Mouse (Mus musculus): Measurements from ENCODE around the gene Zfp426. TPM values are rescaled to one million over a fixed set of nuclear protein-coding genes. Genes with fewer than 3 reads are reported as not detected.

Gene Zfp426
- 9.9 and 12.6 TPM in 2 replicates for polyA plus RNA-seq (2015; fragmentation: Nextera tagmentation; extraction: Ambion mirVana)

DNA sequence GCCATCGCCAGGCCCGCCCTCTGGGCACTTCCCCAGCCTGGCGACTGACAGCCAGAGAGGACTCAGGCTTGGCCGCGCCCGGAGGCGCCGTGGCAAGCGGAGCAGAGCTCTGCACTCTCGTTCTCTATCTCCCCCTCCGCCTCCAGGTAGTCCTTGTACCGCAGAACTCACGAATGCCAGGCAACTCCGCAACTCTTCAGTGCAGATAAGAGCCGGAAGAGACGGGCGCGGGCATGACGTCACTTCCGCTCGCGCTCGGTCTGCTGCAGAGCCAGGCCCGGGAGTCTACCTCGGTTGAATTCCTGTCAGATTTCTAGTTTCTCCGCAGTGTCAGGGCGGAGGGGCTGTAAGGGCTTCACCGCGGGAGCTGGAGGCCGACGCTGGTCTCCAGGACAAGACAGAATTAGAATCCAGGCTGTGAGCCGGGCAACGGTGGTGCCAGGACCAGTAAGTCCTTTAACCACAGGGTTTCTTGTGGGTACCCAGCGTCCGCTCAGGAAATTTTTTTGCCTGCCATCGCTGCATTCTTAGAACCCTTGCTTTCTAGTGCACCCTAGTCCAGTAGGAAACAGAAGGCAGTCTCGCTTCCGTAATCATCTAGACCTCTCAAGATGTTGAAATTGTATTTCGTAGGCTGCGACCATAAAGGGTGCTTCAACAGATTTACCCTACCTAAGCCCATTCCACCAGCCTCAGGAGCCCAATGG is at the start of gene Zfp426:
Gene Zfp426, minus strand, starts transcription at position 220 of the 707 bp plus-strand sequence.
- Histone ChIP-seq H3K9me3 (replicated peaks) (no peaks in the 10 kb centered on the region), H3K4me2 (peak within 1 kb of the TSS; percentile 76), H3K4me3 (peak within 1 kb of the TSS; percentile 71), H3K4me1 (replicated peaks) (peaks cover 17% of the 10 kb centered on the region), H3K9ac (peak within 1 kb of the TSS; percentile 78), H3K27me3 (no peaks in the 10 kb centered on the region), H3K27ac (peak within 1 kb of the TSS; percentile 95), H3K36me3 (peaks cover 16% of the 10 kb centered on the region)
- under 1% methylated on average over 40 of the region's 40 CpGs for WGBS
- ATAC-seq (replicated peaks; ENCODE audit: insufficient number of reproducible peaks, insufficient read depth, low FRiP score, low read depth), result peak; percentile 92

DNA sequence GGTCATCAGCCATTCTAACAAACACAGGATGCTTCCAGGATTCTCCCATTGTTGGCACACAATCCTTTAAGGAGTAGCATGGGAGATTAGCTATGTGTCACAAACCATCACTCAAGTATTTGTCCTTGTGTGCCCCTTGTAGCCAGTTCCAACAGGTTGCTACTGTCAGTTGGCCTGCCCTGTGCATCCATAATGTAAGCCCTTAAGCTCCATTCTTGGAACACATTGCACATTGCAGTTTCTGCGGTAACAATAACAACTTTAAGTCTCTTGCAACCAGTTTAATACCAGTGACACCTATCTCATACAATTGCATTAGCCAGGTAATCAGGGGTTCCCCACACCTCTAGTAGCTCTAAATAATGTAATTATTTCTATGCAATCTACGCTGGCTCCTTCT is 44.1 kb upstream of the Zfp426 start:
- 78% methylated on average over 2 of the region's 2 CpGs for WGBS

DNA sequence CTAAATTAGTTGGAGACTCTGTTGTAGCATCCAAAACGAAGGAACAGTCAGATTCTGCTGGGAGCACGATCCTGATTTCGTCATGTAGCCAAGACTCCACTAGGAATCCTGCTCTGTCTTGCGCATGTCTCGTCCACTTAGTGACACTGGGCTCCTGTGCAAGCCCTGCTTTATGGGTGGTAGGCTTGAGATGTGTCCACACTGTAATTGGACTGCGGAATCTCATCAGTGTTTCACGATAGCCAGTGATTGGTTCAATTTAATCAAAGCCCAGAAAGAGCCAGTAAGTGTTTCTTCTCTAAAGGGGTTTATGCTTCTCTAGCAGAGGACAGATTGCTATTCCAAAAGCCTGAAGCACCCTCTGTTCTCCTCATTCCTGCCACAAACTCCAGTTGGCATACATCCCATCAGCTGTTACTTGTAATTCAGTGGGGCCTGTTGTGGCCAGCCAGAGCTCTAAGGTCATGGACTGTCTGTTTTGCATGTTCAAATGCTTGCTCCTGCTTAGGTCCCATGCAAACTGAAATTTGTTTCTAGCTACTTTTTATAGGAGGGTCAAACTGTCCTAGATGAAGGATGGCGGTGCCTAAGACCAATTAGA is 41.9 kb upstream of the Zfp426 start:
- H3K36me3 ChIP-seq, result no peaks in the 10 kb centered on the region
- no peak overlapping the region for H3K27ac ChIP-seq
- H3K4me1 ChIP-seq (replicated peaks), result no peaks in the 10 kb centered on the region
- no peak overlapping the region for H3K4me2 ChIP-seq
- no peaks in the 10 kb centered on the region for H3K9me3 ChIP-seq (replicated peaks)
- peaks cover 18% of the 10 kb centered on the region; the same call in 1 of the 2 replicates for H3K27me3 ChIP-seq
- no peak for ATAC-seq (replicated peaks; ENCODE audit: insufficient number of reproducible peaks, insufficient read depth, low FRiP score, low read depth)
- H3K9ac ChIP-seq, result no peak overlapping the region
- H3K4me3 ChIP-seq, result no peak overlapping the region
- 76% methylated on average over 8 of the region's 8 CpGs for WGBS

More for the DNA sequence above, 44.1 kb upstream of the Zfp426 start:
- no peak overlapping the region for H3K4me3 ChIP-seq
- no peak overlapping the region for H3K27ac ChIP-seq
- H3K36me3 ChIP-seq, result no peaks in the 10 kb centered on the region
- no peak overlapping the region for H3K4me2 ChIP-seq
- ATAC-seq (replicated peaks; ENCODE audit: insufficient number of reproducible peaks, insufficient read depth, low FRiP score, low read depth), result no peak
- no peak overlapping the region for H3K9ac ChIP-seq
- H3K27me3 ChIP-seq, result peaks cover 9% of the 10 kb centered on the region; the same call in 1 of the 2 replicates
- no peaks in the 10 kb centered on the region for H3K9me3 ChIP-seq (replicated peaks)
- no peaks in the 10 kb centered on the region for H3K4me1 ChIP-seq (replicated peaks)

DNA sequence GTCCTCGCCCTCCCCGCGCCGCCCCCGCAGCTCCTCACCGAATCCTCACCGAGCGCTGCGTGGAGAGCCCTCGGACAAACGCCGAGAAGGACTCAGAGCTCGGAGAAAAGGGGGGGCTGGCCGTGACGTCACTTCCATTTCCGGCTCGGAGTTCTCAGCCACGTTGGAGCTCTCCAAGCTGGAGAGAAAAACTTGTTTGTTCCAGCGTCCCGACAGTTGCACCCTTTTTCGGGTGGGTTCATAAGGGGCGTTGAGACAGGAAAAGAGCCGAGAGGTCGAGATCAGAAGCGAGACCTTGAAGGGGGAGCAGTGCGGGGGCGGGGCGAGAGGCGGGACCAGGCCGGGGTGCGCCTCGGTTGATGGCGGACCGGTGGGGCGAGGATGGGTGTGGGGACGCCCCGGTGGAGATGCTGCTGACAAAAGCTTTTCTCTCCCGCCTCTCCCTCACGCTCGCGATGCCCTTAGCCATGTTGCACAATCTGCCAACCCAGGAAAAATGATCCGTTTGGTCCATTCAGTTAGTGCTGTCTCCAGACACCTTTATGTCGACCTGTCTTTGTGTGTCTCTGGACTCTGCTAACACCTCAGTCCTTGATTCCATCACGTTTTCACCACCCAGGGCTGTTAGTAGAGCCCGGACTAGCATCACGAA is 28.9 kb upstream of the Zfp426 start, which contains the start of gene Zfp266:
Gene Zfp266, minus strand, starts transcription at position 112 of the 652 bp plus-strand sequence.
- H3K27ac ChIP-seq, result peak within 1 kb of the TSS; percentile 95
- peak within 1 kb of the TSS; percentile 88 for H3K4me3 ChIP-seq
- peak within 1 kb of the TSS; percentile 66 for H3K4me2 ChIP-seq
- ATAC-seq (replicated peaks; ENCODE audit: insufficient number of reproducible peaks, insufficient read depth, low FRiP score, low read depth), result peak; percentile 83
- WGBS, result under 1% methylated on average over 46 of the region's 46 CpGs
- peaks cover 22% of the 10 kb centered on the region for H3K4me1 ChIP-seq (replicated peaks)
- H3K36me3 ChIP-seq, result no peaks in the 10 kb centered on the region
- H3K27me3 ChIP-seq, result no peaks in the 10 kb centered on the region
- peak within 1 kb of the TSS; percentile 93 for H3K9ac ChIP-seq
- H3K9me3 ChIP-seq (replicated peaks), result no peaks in the 10 kb centered on the region

DNA sequence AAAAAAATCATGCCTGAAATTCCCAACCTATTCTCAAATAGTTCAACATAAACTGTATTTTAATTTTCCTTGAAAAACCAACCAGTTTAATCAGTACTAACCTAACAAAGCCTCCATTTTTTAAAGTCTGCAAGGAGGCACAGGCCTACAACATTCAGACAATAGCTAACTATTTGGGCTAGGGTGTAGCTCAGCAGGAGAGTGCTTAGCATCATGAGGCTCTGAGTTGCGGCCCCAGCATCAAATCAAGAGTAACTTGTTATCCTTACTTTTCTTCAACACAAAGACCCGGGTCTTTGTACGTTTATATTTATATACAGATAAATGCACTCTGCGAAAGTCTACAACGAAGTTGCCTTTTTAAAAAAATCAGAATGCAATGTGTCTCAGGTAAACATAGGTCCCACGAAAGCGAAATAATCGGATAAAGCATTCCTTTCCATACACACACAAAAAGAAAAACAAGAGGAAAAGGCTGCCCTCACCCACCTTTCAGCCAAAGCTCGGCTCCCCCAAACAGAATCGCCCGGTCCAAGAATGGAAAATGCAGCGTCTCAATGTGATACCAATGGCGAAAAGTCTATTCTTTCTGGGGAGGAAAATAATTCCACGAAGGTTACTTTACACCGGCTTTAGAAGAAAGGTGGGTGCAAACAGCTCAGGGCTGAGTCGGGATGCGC is 28.1 kb upstream of the Zfp426 start:
- no peak for ATAC-seq (replicated peaks; ENCODE audit: insufficient number of reproducible peaks, insufficient read depth, low FRiP score, low read depth)
- H3K27me3 ChIP-seq, result no peaks in the 10 kb centered on the region
- H3K4me1 ChIP-seq (replicated peaks), result peaks cover 22% of the 10 kb centered on the region
- no peaks in the 10 kb centered on the region for H3K9me3 ChIP-seq (replicated peaks)
- H3K36me3 ChIP-seq, result peaks cover 3% of the 10 kb centered on the region; the same call in 1 of the 2 replicates
- peak overlapping the region; percentile 88 for H3K4me3 ChIP-seq
- peak overlapping the region; percentile 66 for H3K4me2 ChIP-seq
- H3K27ac ChIP-seq, result peak overlapping the region; percentile 95
- peak overlapping the region; percentile 93 for H3K9ac ChIP-seq
- under 1% methylated on average over 17 of the region's 17 CpGs for WGBS

DNA sequence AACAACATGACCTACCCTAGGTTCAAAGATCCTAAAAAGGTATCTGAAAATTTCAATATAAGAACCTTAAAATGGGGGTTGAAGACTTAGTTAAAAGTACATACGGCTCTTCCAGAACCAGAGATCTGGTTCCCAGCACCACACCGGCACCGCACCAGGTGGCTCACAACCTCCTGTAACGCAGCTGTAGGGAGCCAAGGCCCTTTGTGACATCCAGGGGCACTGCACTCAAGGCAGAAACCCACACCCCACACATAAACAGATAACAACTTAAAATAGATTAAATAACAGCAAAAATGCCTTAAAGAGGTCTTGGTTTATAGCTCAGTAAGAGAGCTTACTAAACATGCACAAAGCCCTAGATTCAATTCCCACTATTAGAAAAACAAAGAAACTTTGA is 27.4 kb upstream of the Zfp426 start:
- peak overlapping the region; percentile 48 for H3K4me3 ChIP-seq
- peaks cover 26% of the 10 kb centered on the region for H3K4me1 ChIP-seq (replicated peaks)
- ATAC-seq (replicated peaks; ENCODE audit: insufficient number of reproducible peaks, insufficient read depth, low FRiP score, low read depth), result no peak
- H3K27me3 ChIP-seq, result no peaks in the 10 kb centered on the region
- peak overlapping the region; percentile 65 for H3K4me2 ChIP-seq
- peak overlapping the region; percentile 33; the same call in 1 of the 2 replicates for H3K9ac ChIP-seq
- 29% methylated on average over 4 of the region's 4 CpGs for WGBS
- H3K36me3 ChIP-seq, result peaks cover 10% of the 10 kb centered on the region; the same call in 1 of the 2 replicates
- H3K27ac ChIP-seq, result no peak overlapping the region
- no peaks in the 10 kb centered on the region for H3K9me3 ChIP-seq (replicated peaks)

DNA sequence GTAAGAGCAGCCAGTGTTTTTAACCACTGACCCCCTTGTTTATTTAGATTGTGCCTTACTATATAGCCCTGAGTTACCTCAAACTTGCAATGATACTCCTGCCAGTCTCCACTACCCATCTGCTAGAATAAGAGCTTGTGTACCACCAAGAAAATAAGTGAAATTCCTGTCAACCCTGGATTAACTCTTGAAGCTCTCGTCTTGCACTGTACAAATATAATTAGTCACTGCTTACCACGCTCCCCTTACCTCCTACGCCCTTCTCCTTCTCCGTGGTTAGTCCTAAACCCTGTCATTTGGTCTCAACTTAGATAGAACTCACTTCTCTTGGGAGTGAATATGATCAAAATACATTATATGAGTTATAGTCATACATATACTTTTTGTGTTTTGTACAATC is 26.2 kb upstream of the Zfp426 start:
- 82% methylated on average over 4 of the region's 4 CpGs for WGBS
- Histone ChIP-seq H3K9ac (no peak overlapping the region), H3K36me3 (peaks cover 13% of the 10 kb centered on the region; the same call in 1 of the 2 replicates), H3K27me3 (no peaks in the 10 kb centered on the region), H3K4me1 (replicated peaks) (peaks cover 32% of the 10 kb centered on the region), H3K4me3 (no peak overlapping the region), H3K4me2 (no peak overlapping the region), H3K9me3 (replicated peaks) (no peaks in the 10 kb centered on the region), H3K27ac (no peak overlapping the region)
- no peak for ATAC-seq (replicated peaks; ENCODE audit: insufficient number of reproducible peaks, insufficient read depth, low FRiP score, low read depth)

DNA sequence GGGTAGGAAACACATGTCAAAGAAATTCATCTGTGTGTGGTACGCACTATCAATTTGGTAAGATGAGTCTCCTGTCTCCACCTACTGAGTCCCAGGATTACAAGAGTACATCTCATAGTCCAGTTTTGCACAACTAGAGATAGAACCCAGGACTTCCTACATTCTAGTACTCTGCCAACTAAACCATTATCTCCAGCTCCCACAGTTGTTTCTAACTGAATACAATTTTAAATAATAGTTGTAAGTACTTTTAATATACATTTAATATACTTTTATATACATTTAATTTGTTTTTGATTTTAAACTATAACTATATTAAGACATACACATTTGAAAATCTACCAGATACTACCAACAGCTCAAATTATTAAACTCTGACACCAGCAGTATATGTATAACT is 25.2 kb upstream of the Zfp426 start:
- H3K9me3 ChIP-seq (replicated peaks), result no peaks in the 10 kb centered on the region
- H3K4me2 ChIP-seq, result no peak overlapping the region
- H3K9ac ChIP-seq, result no peak overlapping the region
- H3K27ac ChIP-seq, result no peak overlapping the region
- peaks cover 13% of the 10 kb centered on the region; the same call in 1 of the 2 replicates for H3K36me3 ChIP-seq
- 91% methylated on average over 1 of the region's 1 CpGs for WGBS
- no peak overlapping the region for H3K4me3 ChIP-seq
- no peak for ATAC-seq (replicated peaks; ENCODE audit: insufficient number of reproducible peaks, insufficient read depth, low FRiP score, low read depth)
- peaks cover 32% of the 10 kb centered on the region for H3K4me1 ChIP-seq (replicated peaks)
- H3K27me3 ChIP-seq, result no peaks in the 10 kb centered on the region

DNA sequence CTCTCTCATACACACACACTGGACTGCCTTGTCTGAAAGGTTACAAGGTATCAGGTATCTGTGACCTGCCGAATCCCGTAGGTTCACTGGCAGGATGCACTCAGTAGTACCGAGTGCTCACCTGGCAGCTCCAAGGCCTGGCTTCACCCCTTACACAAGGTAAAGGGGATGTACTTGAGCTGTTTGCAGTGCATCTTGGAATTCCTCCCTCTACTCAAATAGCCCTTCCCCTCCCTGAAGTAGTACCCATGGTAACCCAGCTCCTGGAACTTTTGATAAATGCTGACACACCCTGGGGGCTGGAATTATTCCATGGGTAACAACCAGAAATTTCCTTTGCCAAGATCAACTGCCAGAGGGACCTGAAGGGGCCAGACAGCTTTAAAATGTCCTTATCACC is 21.5 kb upstream of the Zfp426 start:
- 85% methylated on average over 3 of the region's 3 CpGs for WGBS
- 0 out of 2 replicates have a peak, but pooled peaks have one; percentile 39 for ATAC-seq (replicated peaks; ENCODE audit: insufficient number of reproducible peaks, insufficient read depth, low FRiP score, low read depth)
- Histone ChIP-seq H3K4me3 (no peak overlapping the region), H3K36me3 (peaks cover 13% of the 10 kb centered on the region; the same call in 1 of the 2 replicates), H3K4me1 (replicated peaks) (peaks cover 18% of the 10 kb centered on the region), H3K4me2 (no peak overlapping the region), H3K27ac (no peak overlapping the region), H3K9ac (no peak overlapping the region), H3K9me3 (replicated peaks) (no peaks in the 10 kb centered on the region), H3K27me3 (no peaks in the 10 kb centered on the region)

DNA sequence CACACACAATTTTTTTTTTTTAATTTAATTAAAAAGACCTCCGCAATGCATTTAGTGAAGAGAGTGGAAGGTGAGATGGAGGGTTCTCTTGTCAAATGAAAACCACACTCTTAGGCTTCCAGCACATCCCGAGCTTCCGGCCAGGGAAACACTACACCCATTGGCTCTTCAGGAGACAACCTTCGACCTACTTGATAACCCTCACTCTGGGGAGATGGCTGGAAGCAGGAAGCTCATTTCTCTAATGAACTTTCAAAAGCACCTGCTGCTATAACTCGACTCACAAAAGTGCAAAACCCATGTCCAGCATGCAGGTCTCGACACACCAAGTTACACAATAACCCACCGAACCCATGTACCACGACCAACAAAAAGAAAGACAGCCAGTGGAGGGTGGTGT is 20.2 kb upstream of the Zfp426 start:
- Histone ChIP-seq H3K4me3 (no peak overlapping the region), H3K4me2 (no peak overlapping the region), H3K9ac (no peak overlapping the region), H3K27me3 (no peaks in the 10 kb centered on the region), H3K36me3 (peaks cover 13% of the 10 kb centered on the region; the same call in 1 of the 2 replicates), H3K4me1 (replicated peaks) (peaks cover 10% of the 10 kb centered on the region; the same call in 1 of the 2 replicates), H3K9me3 (replicated peaks) (no peaks in the 10 kb centered on the region), H3K27ac (no peak overlapping the region)
- 75% methylated on average over 8 of the region's 8 CpGs for WGBS
- ATAC-seq (replicated peaks; ENCODE audit: insufficient number of reproducible peaks, insufficient read depth, low FRiP score, low read depth), result no peak

DNA sequence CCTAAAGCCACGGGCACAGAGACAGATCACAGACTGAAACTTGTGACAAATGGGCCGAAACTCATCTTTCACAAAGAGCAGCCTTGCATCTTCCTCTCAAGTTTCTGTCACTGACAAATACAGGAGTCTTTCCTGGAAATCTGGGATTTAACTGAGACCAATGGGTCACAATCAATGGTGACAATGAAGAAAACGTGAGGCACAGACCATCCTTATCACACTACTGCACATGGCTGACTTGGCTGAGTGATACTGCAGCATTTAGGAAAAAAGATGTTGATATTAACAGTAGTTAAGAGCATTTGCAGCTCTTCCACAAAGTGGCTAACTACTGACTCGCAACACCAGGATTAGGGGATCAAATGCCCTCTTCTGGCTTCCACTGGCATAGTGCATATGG is 19.1 kb upstream of the Zfp426 start:
- Histone ChIP-seq H3K4me3 (no peak overlapping the region), H3K4me1 (replicated peaks) (0 out of 2 replicates have a peak, but pooled peaks cover 10% of the 10 kb centered on the region), H3K9ac (no peak overlapping the region), H3K27ac (no peak overlapping the region), H3K27me3 (no peaks in the 10 kb centered on the region), H3K4me2 (no peak overlapping the region), H3K36me3 (peaks cover 13% of the 10 kb centered on the region; the same call in 1 of the 2 replicates), H3K9me3 (replicated peaks) (no peaks in the 10 kb centered on the region)
- ATAC-seq (replicated peaks; ENCODE audit: insufficient number of reproducible peaks, insufficient read depth, low FRiP score, low read depth), result no peak
- 79% methylated on average over 4 of the region's 4 CpGs for WGBS

All from heart, embryonic 15.5 days (tissue).